Mouse (Mus musculus) neural tube, embryonic 12.5 days (tissue): Measurements from ENCODE around the gene Stra6l. TPM values are rescaled to one million over a fixed set of nuclear protein-coding genes. Genes with fewer than 3 reads are reported as not detected.

Source experiments
- ATAC-seq: fragments of 200-750 bp; cut with Nextera tagmentation; 2 replicates; pipeline ENCODE4 v1.8.0; 2017; ENCODE audit warnings: low read depth, mild to moderate bottlenecking, moderate TSS enrichment, moderate library complexity; ENCODE audit not compliant: low FRiP score
- H3K27ac ChIP-seq: fragments of 300-500 bp; sonication (generic); 2 replicates; pipeline ENCODE4 v1.5.1; 2016
- H3K27me3 ChIP-seq: fragments of 300-500 bp; sonication (generic); replicated peaks from 2 replicates; pipeline ENCODE4 v1.6.1; 2016; ENCODE audit warnings: mild to moderate bottlenecking
- H3K36me3 ChIP-seq: fragments of 300-500 bp; sonication (generic); 2 replicates; pipeline ENCODE4 v1.6.1; 2016; ENCODE audit warnings: mild to moderate bottlenecking
- H3K4me1 ChIP-seq: fragments of 300-500 bp; sonication (generic); 2 replicates; pipeline ENCODE4 v1.6.1; 2016
- H3K4me2 ChIP-seq: fragments of 300-500 bp; sonication (generic); replicated peaks from 2 replicates; pipeline ENCODE4 v1.6.1; 2016; ENCODE audit warnings: mild to moderate bottlenecking
- H3K4me3 ChIP-seq: fragments of 300-500 bp; sonication (generic); 2 replicates; pipeline ENCODE4 v1.5.1; 2016
- H3K9ac ChIP-seq: fragments of 300-500 bp; sonication (generic); 2 replicates; pipeline ENCODE4 v1.6.1; 2016; ENCODE audit warnings: mild to moderate bottlenecking
- H3K9me3 ChIP-seq: fragments of 300-500 bp; sonication (generic); 2 replicates; pipeline ENCODE4 v1.6.1; 2016; ENCODE audit warnings: mild to moderate bottlenecking
- WGBS: fragments of 180-500 bp; shearing (Covaris S2); methylation state at CpG from one replicate; pipeline ENCODE4 v1.1.7; 2016; 5-methylcytosine and 5-hydroxymethylcytosine counted together
- polyA plus RNA-seq: library from polyadenylated mRNA; unstranded; fragments of >200 nt; fragmentation: Nextera tagmentation; extraction: Ambion mirVana; gene quantifications from 2 replicates; pipeline ENCODE4 v1.2.1, GENCODE M21; 2016

The Stra6l gene
- polyA plus RNA-seq, 1 experiment from 2014 or later, result 7.3 TPM

GRCm38 (mm10) chr4:45890066-45890761 is 41.8 kb downstream of the Stra6l start, which contains the start of gene Ccdc180:
Gene Ccdc180, plus strand, starts transcription at chr4:45890303.
- no peaks in the 10 kb centered on the region for H3K36me3 ChIP-seq
- H3K27ac ChIP-seq, result no peak within 1 kb of the TSS
- ATAC-seq, result peak; percentile 71; the same call in 1 of the 2 replicates
- H3K27me3 ChIP-seq, result no peaks in the 10 kb centered on the region
- H3K4me2 ChIP-seq, result peak within 1 kb of the TSS; percentile 43
- H3K4me3 ChIP-seq, result no peak within 1 kb of the TSS
- no peak within 1 kb of the TSS for H3K9ac ChIP-seq
- H3K9me3 ChIP-seq, result no peaks in the 10 kb centered on the region
- 10% methylated on average over 19 of the region's 19 CpGs for WGBS
- peaks cover 7% of the 10 kb centered on the region for H3K4me1 ChIP-seq

DNA sequence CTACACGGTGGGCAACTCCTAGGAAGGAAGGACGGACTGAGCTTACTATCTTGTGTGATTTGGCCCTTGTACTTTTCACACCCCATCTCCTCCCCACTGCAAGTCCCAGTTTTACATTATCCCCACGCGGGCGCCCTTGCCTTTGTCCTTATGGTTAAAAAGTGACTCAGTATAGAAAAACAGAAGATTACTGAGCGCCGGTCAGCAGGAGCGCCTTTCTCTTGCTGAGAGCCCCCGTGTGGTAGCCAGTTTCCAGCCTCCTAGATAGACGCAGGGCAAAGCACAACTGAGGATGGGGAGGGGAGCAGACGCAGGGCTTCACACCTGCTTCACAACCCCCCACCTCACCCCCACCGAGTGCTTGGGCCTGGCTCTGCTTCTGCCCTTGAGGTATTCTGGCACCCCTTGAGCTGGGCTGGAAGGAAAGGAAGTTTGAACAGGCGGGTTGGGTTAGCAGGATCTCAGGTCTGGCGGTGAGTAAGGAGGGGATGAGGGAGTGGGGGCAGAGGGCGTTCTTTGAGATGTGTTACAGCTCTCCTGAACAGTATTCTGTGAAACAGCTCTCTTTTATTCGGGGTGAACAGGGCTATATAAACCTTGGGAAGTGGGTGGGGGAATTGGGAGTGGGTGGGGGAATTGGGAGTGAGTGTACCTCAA is 48.1 kb downstream of the Stra6l start:
- WGBS, result 17% methylated on average over 16 of the region's 16 CpGs
- no peaks in the 10 kb centered on the region for H3K4me1 ChIP-seq
- no peak overlapping the region for H3K4me2 ChIP-seq

GRCm38 (mm10) chr4:45898413-45898812 is 49.9 kb downstream of the Stra6l start:
- H3K9ac ChIP-seq, result no peak overlapping the region
- 71% methylated on average over 5 of the region's 5 CpGs for WGBS

More for the DNA sequence above, 48.1 kb downstream of the Stra6l start:
- H3K9me3 ChIP-seq, result no peaks in the 10 kb centered on the region
- H3K27me3 ChIP-seq, result no peaks in the 10 kb centered on the region; the same call in 1 of the 2 replicates
- H3K36me3 ChIP-seq, result no peaks in the 10 kb centered on the region
- no peak overlapping the region for H3K9ac ChIP-seq
- no peak overlapping the region for H3K27ac ChIP-seq
- ATAC-seq, result no peak
- no peak overlapping the region for H3K4me3 ChIP-seq

GRCm38 (mm10) chr4:45909256-45909655 is 60.8 kb downstream of the Stra6l start:
- Histone ChIP-seq H3K36me3 (no peaks in the 10 kb centered on the region), H3K4me1 (no peaks in the 10 kb centered on the region), H3K27ac (no peak overlapping the region), H3K9me3 (no peaks in the 10 kb centered on the region), H3K9ac (no peak overlapping the region), H3K27me3 (no peaks in the 10 kb centered on the region), H3K4me2 (no peak overlapping the region), H3K4me3 (no peak overlapping the region)
- no peak for ATAC-seq
- 91% methylated on average over 13 of the region's 13 CpGs for WGBS

More at GRCm38 (mm10) chr4:45898413-45898812, 49.9 kb downstream of the Stra6l start:
- Histone ChIP-seq H3K4me2 (no peak overlapping the region), H3K4me1 (no peaks in the 10 kb centered on the region), H3K27ac (no peak overlapping the region), H3K27me3 (no peaks in the 10 kb centered on the region; the same call in 1 of the 2 replicates), H3K9me3 (no peaks in the 10 kb centered on the region), H3K4me3 (no peak overlapping the region), H3K36me3 (no peaks in the 10 kb centered on the region)
- ATAC-seq, result no peak

- Histone ChIP-seq H3K27ac (no peak overlapping the region), H3K36me3 (no peaks in the 10 kb centered on the region), H3K27me3 (no peaks in the 10 kb centered on the region), H3K4me2 (no peak overlapping the region), H3K4me3 (no peak overlapping the region), H3K9ac (no peak overlapping the region), H3K9me3 (no peaks in the 10 kb centered on the region), H3K4me1 (no peaks in the 10 kb centered on the region)
- 83% methylated on average over 4 of the region's 4 CpGs for whole genome bisulfite sequencing
- ATAC-seq, result no peak
These were observed 61.5 kb downstream of the Stra6l start for GRCm38 (mm10) chr4:45909924-45910323.

DNA sequence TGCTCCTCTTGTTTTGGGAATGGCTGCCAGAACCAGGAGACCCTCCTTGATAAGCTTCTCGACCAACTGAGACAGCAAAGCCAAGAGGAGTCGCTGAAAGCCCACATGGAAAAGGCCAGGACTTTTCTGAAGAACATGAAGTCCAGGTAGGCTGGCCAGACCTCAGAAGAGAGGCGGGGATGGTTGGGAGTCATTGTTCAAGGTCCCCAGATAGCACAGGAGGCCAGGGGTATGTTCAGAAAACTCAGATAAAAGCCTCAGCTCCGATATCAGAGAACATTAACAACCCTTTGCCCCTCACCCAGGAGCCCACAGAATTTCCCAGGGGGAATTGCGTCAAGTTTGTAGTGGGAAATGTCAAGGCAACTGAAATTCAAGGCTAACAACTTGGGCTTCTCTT is 62.8 kb downstream of the Stra6l start:
- Histone ChIP-seq H3K36me3 (no peaks in the 10 kb centered on the region), H3K27ac (no peak overlapping the region), H3K4me1 (no peaks in the 10 kb centered on the region), H3K4me2 (no peak overlapping the region), H3K27me3 (no peaks in the 10 kb centered on the region), H3K4me3 (no peak overlapping the region), H3K9me3 (0 out of 2 replicates have a peak, but pooled peaks cover 3% of the 10 kb centered on the region), H3K9ac (no peak overlapping the region)
- WGBS, result 80% methylated on average over 5 of the region's 5 CpGs
- no peak for ATAC-seq

- no peak overlapping the region for H3K4me2 ChIP-seq
- H3K36me3 ChIP-seq, result no peaks in the 10 kb centered on the region
- no peak for ATAC-seq
- no peak overlapping the region for H3K27ac ChIP-seq
- H3K27me3 ChIP-seq, result no peaks in the 10 kb centered on the region
- H3K9me3 ChIP-seq, result 0 out of 2 replicates have a peak, but pooled peaks cover 3% of the 10 kb centered on the region
- H3K4me1 ChIP-seq, result no peaks in the 10 kb centered on the region
- WGBS, result 89% methylated on average over 4 of the region's 4 CpGs
- no peak overlapping the region for H3K4me3 ChIP-seq
- H3K9ac ChIP-seq, result no peak overlapping the region
These were observed 63.4 kb downstream of the Stra6l start for GRCm38 (mm10) chr4:45911876-45912275.

- H3K9me3 ChIP-seq, result 0 out of 2 replicates have a peak, but pooled peaks cover 3% of the 10 kb centered on the region
- no peak overlapping the region for H3K4me3 ChIP-seq
- no peak overlapping the region for H3K9ac ChIP-seq
- no peaks in the 10 kb centered on the region for H3K4me1 ChIP-seq
- no peak overlapping the region for H3K27ac ChIP-seq
- H3K4me2 ChIP-seq, result no peak overlapping the region
- no peaks in the 10 kb centered on the region for H3K27me3 ChIP-seq
- ATAC-seq, result no peak
- H3K36me3 ChIP-seq, result no peaks in the 10 kb centered on the region
- 37% methylated on average over 7 of the region's 7 CpGs for WGBS
These were observed 68.6 kb downstream of the Stra6l start for GRCm38 (mm10) chr4:45917091-45917490.

- Histone ChIP-seq H3K36me3 (no peaks in the 10 kb centered on the region), H3K9ac (no peak overlapping the region), H3K9me3 (no peaks in the 10 kb centered on the region), H3K4me3 (no peak overlapping the region), H3K27me3 (no peaks in the 10 kb centered on the region), H3K27ac (no peak overlapping the region), H3K4me2 (no peak overlapping the region), H3K4me1 (no peaks in the 10 kb centered on the region)
- no peak for ATAC-seq
- WGBS, result 89% methylated on average over 10 of the region's 10 CpGs
These were observed 73.4 kb downstream of the Stra6l start for GRCm38 (mm10) chr4:45921663-45922435.

GRCm38 (mm10) chr4:45924011-45924410 is 75.5 kb downstream of the Stra6l start:
- no peak overlapping the region for H3K4me2 ChIP-seq
- no peak overlapping the region for H3K4me3 ChIP-seq
- 88% methylated on average over 4 of the region's 4 CpGs for WGBS
- H3K27me3 ChIP-seq, result no peaks in the 10 kb centered on the region
- no peaks in the 10 kb centered on the region for H3K9me3 ChIP-seq
- H3K9ac ChIP-seq, result no peak overlapping the region
- no peak overlapping the region for H3K27ac ChIP-seq
- H3K4me1 ChIP-seq, result no peaks in the 10 kb centered on the region
- no peaks in the 10 kb centered on the region for H3K36me3 ChIP-seq
- ATAC-seq, result no peak

DNA sequence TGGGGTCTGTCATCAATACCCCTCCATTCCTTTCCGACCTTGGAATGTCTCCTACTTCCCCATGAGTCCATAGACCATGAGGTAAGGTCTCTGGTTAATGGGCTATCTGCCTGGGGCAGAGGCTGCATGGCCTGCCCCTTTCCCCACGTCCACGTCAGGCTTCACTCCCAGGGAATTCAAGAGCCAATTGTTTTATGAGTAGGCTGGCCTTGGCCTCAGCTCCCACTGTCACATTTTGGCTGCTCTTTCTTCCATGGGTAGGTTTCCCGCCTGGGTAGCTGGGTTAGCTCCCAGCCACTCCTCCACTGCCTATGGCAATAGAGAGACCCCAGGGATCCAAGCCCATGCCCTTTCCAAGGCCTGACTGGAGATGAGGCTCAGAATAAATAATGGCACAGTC is 80.1 kb downstream of the Stra6l start:
- no peak for ATAC-seq
- H3K4me3 ChIP-seq, result no peak overlapping the region

More for the DNA sequence above, 80.1 kb downstream of the Stra6l start:
- Histone ChIP-seq H3K4me1 (no peaks in the 10 kb centered on the region), H3K27ac (no peak overlapping the region), H3K9me3 (no peaks in the 10 kb centered on the region), H3K9ac (no peak overlapping the region), H3K27me3 (no peaks in the 10 kb centered on the region), H3K36me3 (no peaks in the 10 kb centered on the region), H3K4me2 (no peak overlapping the region)
- WGBS, result 63% methylated on average over 4 of the region's 4 CpGs
